Mouse (Mus musculus) liver, embryonic 15.5 days (tissue): ENCODE data around the gene Baiap2l2. TPM values are rescaled to one million over a fixed set of nuclear protein-coding genes. Genes with fewer than 3 reads are reported as not detected.

Experiments used
- ATAC-seq: fragments of 200-750 bp; cut with Nextera tagmentation; 2 replicates; pipeline ENCODE4 v1.8.0; 2017; ENCODE audit warnings: moderate number of reproducible peaks, mild to moderate bottlenecking, moderate library complexity; ENCODE audit not compliant: insufficient read depth
- H3K27ac ChIP-seq: fragments of 300-500 bp; sonication (generic); replicated peaks from 2 replicates; pipeline ENCODE4 v1.5.1; 2015; ENCODE audit warnings: mild to moderate bottlenecking, inconsistent platforms
- H3K27me3 ChIP-seq: fragments of 300-500 bp; sonication (generic); 2 replicates; pipeline ENCODE4 v1.6.1; 2015; ENCODE audit warnings: mild to moderate bottlenecking, inconsistent platforms
- H3K36me3 ChIP-seq: fragments of 300-500 bp; sonication (generic); replicated peaks from 2 replicates; pipeline ENCODE4 v1.6.1; 2015; ENCODE audit warnings: moderate library complexity, mild to moderate bottlenecking, inconsistent platforms
- H3K4me1 ChIP-seq: fragments of 300-500 bp; sonication (generic); replicated peaks from 2 replicates; pipeline ENCODE4 v1.6.1; 2015; ENCODE audit warnings: inconsistent platforms
- H3K4me2 ChIP-seq: fragments of 300-500 bp; sonication (generic); 2 replicates; pipeline ENCODE4 v1.6.1; 2015; ENCODE audit warnings: moderate library complexity, mild to moderate bottlenecking, inconsistent platforms
- H3K4me3 ChIP-seq: fragments of 300-500 bp; sonication (generic); replicated peaks from 2 replicates; pipeline ENCODE4 v1.5.1; 2015; ENCODE audit warnings: mild to moderate bottlenecking, inconsistent platforms
- H3K9ac ChIP-seq: fragments of 300-500 bp; sonication (generic); 2 replicates; pipeline ENCODE4 v1.6.1; 2015; ENCODE audit warnings: moderate library complexity, mild to moderate bottlenecking, inconsistent platforms
- H3K9me3 ChIP-seq: fragments of 300-500 bp; sonication (generic); replicated peaks from 2 replicates; pipeline ENCODE4 v1.6.1; 2016; ENCODE audit warnings: inconsistent platforms
- WGBS: fragments of 180-500 bp; shearing (Covaris S2); methylation state at CpG from one replicate; pipeline ENCODE4 v1.1.7; 2015; ENCODE audit warnings: mixed read lengths; ENCODE audit not compliant: insufficient replicate concordance; 5-methylcytosine and 5-hydroxymethylcytosine counted together
- polyA plus RNA-seq: library from polyadenylated mRNA; unstranded; fragments of >200 nt; fragmentation: Nextera tagmentation; extraction: Ambion mirVana; gene quantifications from 2 replicates; pipeline ENCODE4 v1.2.1, GENCODE M21; 2015

The Baiap2l2 gene
- polyA plus RNA-seq, 1 experiment from 2014 or later = 2.7 TPM

GRCm38 (mm10) chr15:79261757-79262156 is 23.6 kb downstream of the Baiap2l2 start:
- WGBS = 2% methylated on average over 27 of the region's 28 CpGs
- H3K9me3 ChIP-seq = no peaks in the 10 kb centered on the region
- peak overlapping the region; percentile 67 for H3K4me2 ChIP-seq
- H3K4me3 ChIP-seq = peak overlapping the region; percentile 48
- H3K4me1 ChIP-seq = peaks cover 14% of the 10 kb centered on the region
- no peak for ATAC-seq
- H3K27ac ChIP-seq = no peak overlapping the region
- no peak overlapping the region for H3K9ac ChIP-seq
- H3K27me3 ChIP-seq = peaks cover 70% of the 10 kb centered on the region
- no peaks in the 10 kb centered on the region for H3K36me3 ChIP-seq

- 1% methylated on average over 61 of the region's 62 CpGs for WGBS
- Histone ChIP-seq H3K9ac (no peak overlapping the region), H3K4me1 (peaks cover 14% of the 10 kb centered on the region), H3K36me3 (no peaks in the 10 kb centered on the region), H3K9me3 (no peaks in the 10 kb centered on the region), H3K4me2 (peak overlapping the region; percentile 67), H3K27ac (no peak overlapping the region), H3K27me3 (peaks cover 69% of the 10 kb centered on the region), H3K4me3 (peak overlapping the region; percentile 48)
- ATAC-seq = 0 out of 2 replicates have a peak, but pooled peaks have one; percentile 6
Measured at GRCm38 (mm10) chr15:79261095-79261725, 24.1 kb downstream of the Baiap2l2 start.

GRCm38 (mm10) chr15:79258521-79258920 is 26.8 kb downstream of the Baiap2l2 start:
- 27% methylated on average over 17 of the region's 17 CpGs for WGBS
- ATAC-seq = no peak
- H3K36me3 ChIP-seq = no peaks in the 10 kb centered on the region
- no peak overlapping the region for H3K4me2 ChIP-seq
- no peaks in the 10 kb centered on the region for H3K9me3 ChIP-seq
- peaks cover 78% of the 10 kb centered on the region for H3K27me3 ChIP-seq
- H3K4me1 ChIP-seq = peaks cover 14% of the 10 kb centered on the region
- no peak overlapping the region for H3K9ac ChIP-seq
- H3K4me3 ChIP-seq = no peak overlapping the region
- H3K27ac ChIP-seq = no peak overlapping the region

GRCm38 (mm10) chr15:79254661-79255060 is 30.7 kb downstream of the Baiap2l2 start, which contains the start of gene Slc16a8:
TSS of gene Slc16a8 (minus strand) at chr15:79254761.
- 25% methylated on average over 3 of the region's 3 CpGs for WGBS
- Histone ChIP-seq H3K27ac (no peak within 1 kb of the TSS), H3K4me2 (no peak within 1 kb of the TSS), H3K9me3 (no peaks in the 10 kb centered on the region), H3K4me3 (no peak within 1 kb of the TSS), H3K36me3 (no peaks in the 10 kb centered on the region), H3K27me3 (peaks cover 70% of the 10 kb centered on the region), H3K4me1 (peaks cover 10% of the 10 kb centered on the region), H3K9ac (no peak within 1 kb of the TSS)
- no peak for ATAC-seq

GRCm38 (mm10) chr15:79252580-79252979 is 32.8 kb downstream of the Baiap2l2 start:
- no peak overlapping the region for H3K27ac ChIP-seq
- ATAC-seq = no peak
- H3K36me3 ChIP-seq = no peaks in the 10 kb centered on the region
- no peak overlapping the region for H3K9ac ChIP-seq
- 27% methylated on average over 24 of the region's 24 CpGs for WGBS
- H3K27me3 ChIP-seq = peaks cover 53% of the 10 kb centered on the region
- H3K4me1 ChIP-seq = peaks cover 10% of the 10 kb centered on the region
- no peaks in the 10 kb centered on the region for H3K9me3 ChIP-seq
- peak overlapping the region; percentile 50 for H3K4me2 ChIP-seq
- H3K4me3 ChIP-seq = peak overlapping the region; percentile 17; the same call in 1 of the 2 replicates

- Histone ChIP-seq H3K9me3 (no peaks in the 10 kb centered on the region), H3K27me3 (peaks cover 53% of the 10 kb centered on the region), H3K4me1 (peaks cover 10% of the 10 kb centered on the region), H3K9ac (no peak overlapping the region), H3K4me3 (peak overlapping the region; percentile 17), H3K4me2 (peak overlapping the region; percentile 50), H3K36me3 (0 out of 2 replicates have a peak, but pooled peaks cover 4% of the 10 kb centered on the region), H3K27ac (no peak overlapping the region)
- ATAC-seq = no peak
- 3% methylated on average over 61 of the region's 61 CpGs for WGBS
Measured at GRCm38 (mm10) chr15:79251781-79252491, 33.4 kb downstream of the Baiap2l2 start.

GRCm38 (mm10) chr15:79251168-79251567 is 34.2 kb downstream of the Baiap2l2 start:
- H3K4me2 ChIP-seq = no peak overlapping the region
- peaks cover 9% of the 10 kb centered on the region; the same call in 1 of the 2 replicates for H3K36me3 ChIP-seq
- no peak overlapping the region for H3K9ac ChIP-seq
- H3K27ac ChIP-seq = no peak overlapping the region
- 36% methylated on average over 7 of the region's 7 CpGs for WGBS
- H3K4me3 ChIP-seq = no peak overlapping the region
- ATAC-seq = no peak
- H3K9me3 ChIP-seq = no peaks in the 10 kb centered on the region
- H3K27me3 ChIP-seq = peaks cover 53% of the 10 kb centered on the region
- H3K4me1 ChIP-seq = peaks cover 10% of the 10 kb centered on the region

GRCm38 (mm10) chr15:79250236-79250635 is 35.1 kb downstream of the Baiap2l2 start:
- Histone ChIP-seq H3K4me2 (no peak overlapping the region), H3K36me3 (peaks cover 17% of the 10 kb centered on the region; the same call in 1 of the 2 replicates), H3K27ac (no peak overlapping the region), H3K4me3 (no peak overlapping the region), H3K4me1 (peaks cover 10% of the 10 kb centered on the region), H3K9ac (no peak overlapping the region), H3K9me3 (no peaks in the 10 kb centered on the region), H3K27me3 (peaks cover 48% of the 10 kb centered on the region)
- WGBS = 41% methylated on average over 2 of the region's 2 CpGs
- no peak for ATAC-seq

GRCm38 (mm10) chr15:79245321-79245720 is 40.0 kb downstream of the Baiap2l2 start:
- H3K9ac ChIP-seq = no peak overlapping the region
- H3K4me1 ChIP-seq = peaks cover 5% of the 10 kb centered on the region; the same call in 1 of the 2 replicates
- no peak overlapping the region for H3K27ac ChIP-seq
- H3K27me3 ChIP-seq = no peaks in the 10 kb centered on the region
- ATAC-seq = no peak
- 66% methylated on average over 3 of the region's 3 CpGs for WGBS
- no peak overlapping the region for H3K4me3 ChIP-seq
- no peak overlapping the region for H3K4me2 ChIP-seq
- peaks cover 44% of the 10 kb centered on the region for H3K36me3 ChIP-seq
- no peaks in the 10 kb centered on the region for H3K9me3 ChIP-seq

GRCm38 (mm10) chr15:79244071-79244893 is 41.1 kb downstream of the Baiap2l2 start:
- 69% methylated on average over 7 of the region's 7 CpGs for WGBS
- Histone ChIP-seq H3K36me3 (peaks cover 53% of the 10 kb centered on the region), H3K4me2 (no peak overlapping the region), H3K27me3 (no peaks in the 10 kb centered on the region), H3K4me3 (no peak overlapping the region), H3K27ac (no peak overlapping the region), H3K9me3 (no peaks in the 10 kb centered on the region), H3K4me1 (peaks cover 5% of the 10 kb centered on the region; the same call in 1 of the 2 replicates), H3K9ac (no peak overlapping the region)
- no peak for ATAC-seq
